Mouse (Mus musculus) heart, postnatal 0 days (tissue): ENCODE data around the gene Car12.

Experiments used
- CTCF ChIP-seq: IDR thresholded peaks from 2 replicates; pipeline ENCODE4 v1.5.1; 2016; ENCODE audit warnings: antibody characterized with exemption, control low read depth, low read depth
- EP300 ChIP-seq: IDR thresholded peaks from 2 replicates; pipeline ENCODE4 v1.6.1; 2016; ENCODE audit warnings: antibody characterized with exemption, low read depth

DNA sequence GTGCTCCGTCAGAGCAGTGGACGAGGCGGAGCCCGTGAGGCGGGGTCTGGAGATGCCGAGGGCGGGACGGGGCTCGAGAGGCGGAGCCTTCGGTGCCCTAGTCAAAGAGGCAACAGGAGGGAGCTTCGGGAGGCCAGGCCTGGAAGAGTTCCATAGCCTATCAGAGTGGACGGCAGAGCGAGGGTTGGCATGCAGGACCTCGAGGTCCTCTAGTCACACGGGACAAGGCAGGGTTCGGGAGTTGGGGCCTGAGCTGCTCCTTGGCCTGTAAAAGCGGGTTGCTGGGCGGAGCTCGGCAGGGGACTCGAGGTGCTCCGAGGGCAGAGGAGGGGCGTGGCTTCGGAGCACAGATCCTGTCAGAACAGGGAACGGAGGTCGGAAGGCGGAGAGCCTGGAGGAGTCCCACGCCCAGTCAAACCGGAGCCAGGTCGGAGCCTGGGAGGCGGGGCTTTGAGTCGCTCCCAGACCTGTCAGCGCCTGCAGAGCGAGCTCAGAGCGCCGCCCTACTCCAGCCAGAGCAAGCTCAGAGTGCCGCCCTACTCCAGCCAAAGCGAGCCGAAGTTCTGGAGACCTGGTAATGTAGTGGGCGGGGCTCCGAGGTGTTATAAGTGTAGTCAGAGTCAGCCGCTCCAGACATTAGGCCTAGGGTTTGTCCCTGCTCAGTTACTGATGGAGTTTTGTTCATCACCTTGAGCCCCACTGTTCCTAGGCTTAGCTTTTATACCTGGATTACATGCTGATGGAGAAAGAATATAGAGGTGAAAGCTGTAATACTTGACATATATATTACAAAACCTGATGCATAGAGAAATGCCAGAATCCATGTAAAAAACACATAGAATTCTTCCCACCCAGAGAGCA, 82.2 kb downstream of the Car12 start, which contains the start of gene Aph1b:
- no peak for TF ChIP-seq CTCF
- no peak for TF ChIP-seq EP300
